Mouse (Mus musculus) kidney, embryonic 16.5 days (tissue): Measurements from ENCODE around the gene Gm49387. TPM values are rescaled to one million over a fixed set of nuclear protein-coding genes. Genes with fewer than 3 reads are reported as not detected.

ENCODE experiments used
- ATAC-seq: fragments of 200-750 bp; cut with Nextera tagmentation; 2 replicates; pipeline ENCODE4 v1.8.0; 2017; ENCODE audit warnings: moderate TSS enrichment; ENCODE audit not compliant: low FRiP score, low TSS enrichment
- H3K27ac ChIP-seq: fragments of 300-500 bp; sonication (generic); 2 replicates; pipeline ENCODE4 v1.5.1; 2014; ENCODE audit warnings: low read length
- H3K27me3 ChIP-seq: fragments of 300-500 bp; sonication (generic); 2 replicates; pipeline ENCODE4 v1.6.1; 2014; ENCODE audit warnings: low read length, control low read depth, mixed read lengths; ENCODE audit not compliant: insufficient read depth
- H3K36me3 ChIP-seq: fragments of 300-500 bp; sonication (generic); 2 replicates; pipeline ENCODE4 v1.6.1; 2014; ENCODE audit warnings: low read length, control low read depth, mixed read lengths; ENCODE audit not compliant: insufficient read depth
- H3K4me1 ChIP-seq: fragments of 300-500 bp; sonication (generic); 2 replicates; pipeline ENCODE4 v1.6.1; 2014; ENCODE audit warnings: low read length, control low read depth, mixed read lengths; ENCODE audit not compliant: insufficient read depth
- H3K4me2 ChIP-seq: fragments of 300-500 bp; sonication (generic); replicated peaks from 2 replicates; pipeline ENCODE4 v1.6.1; 2014; ENCODE audit warnings: low read depth, low read length
- H3K4me3 ChIP-seq: fragments of 300-500 bp; sonication (generic); 2 replicates; pipeline ENCODE4 v1.5.1; 2014; ENCODE audit warnings: mild to moderate bottlenecking, low read length
- H3K9ac ChIP-seq: fragments of 300-500 bp; sonication (generic); replicated peaks from 2 replicates; pipeline ENCODE4 v1.6.1; 2014; ENCODE audit warnings: low read length
- H3K9me3 ChIP-seq: fragments of 300-500 bp; sonication (generic); 2 replicates; pipeline ENCODE4 v1.6.1; 2016; ENCODE audit warnings: low read length, control low read depth
- WGBS: fragments of 180-500 bp; shearing (Covaris S2); extraction: QIAGEN DNeasy Blood & Tissue Kit; methylation state at CpG from one replicate; pipeline ENCODE4 v1.1.7; 2014; 5-methylcytosine and 5-hydroxymethylcytosine counted together
- polyA plus RNA-seq: library from polyadenylated mRNA; unstranded; fragments of >200 nt; fragmentation: Nextera tagmentation; extraction: Ambion mirVana; gene quantifications from 2 replicates; pipeline ENCODE4 v1.2.1, GENCODE M21; 2015

The Gm49387 gene
- polyA plus RNA-seq, 1 experiment from 2014 or later: 7.3 TPM

GRCm38 (mm10) chr14:31644183-31644830, 3.6 kb upstream of the Gm49387 start:
- Histone ChIP-seq H3K27ac (no peak overlapping the region), H3K4me1 (peaks cover 11% of the 10 kb centered on the region)
- 69% methylated on average over 5 of the region's 5 CpGs for WGBS

GRCm38 (mm10) chr14:31641506-31642155, 953 bp upstream of the Gm49387 start:
- WGBS: 63% methylated on average over 9 of the region's 9 CpGs

More at GRCm38 (mm10) chr14:31644183-31644830, 3.6 kb upstream of the Gm49387 start:
- H3K27me3 ChIP-seq: no peaks in the 10 kb centered on the region
- H3K9ac ChIP-seq: no peak overlapping the region
- no peak for ATAC-seq
- no peaks in the 10 kb centered on the region; the same call in 1 of the 2 replicates for H3K36me3 ChIP-seq
- no peaks in the 10 kb centered on the region for H3K9me3 ChIP-seq
- H3K4me2 ChIP-seq: no peak overlapping the region
- no peak overlapping the region for H3K4me3 ChIP-seq

GRCm38 (mm10) chr14:31640890-31641505, 320 bp upstream of the Gm49387 start, which contains the start of the genes Btd and Hacl1:
Gene Btd (plus strand): TSS chr14:31641028.
Gene Hacl1 (minus strand): TSS chr14:31641286.
- peaks cover 11% of the 10 kb centered on the region for H3K4me1 ChIP-seq
- peak; percentile 97 for ATAC-seq
- under 1% methylated on average over 30 of the region's 30 CpGs for WGBS

More at GRCm38 (mm10) chr14:31641506-31642155, 953 bp upstream of the Gm49387 start:
- peak overlapping the region; percentile 94 for H3K27ac ChIP-seq
- peak overlapping the region; percentile 60 for H3K4me2 ChIP-seq
- ATAC-seq: peak; percentile 21; the same call in 1 of the 2 replicates
- no peaks in the 10 kb centered on the region for H3K9me3 ChIP-seq
- no peaks in the 10 kb centered on the region for H3K27me3 ChIP-seq
- H3K4me1 ChIP-seq: peaks cover 11% of the 10 kb centered on the region
- H3K36me3 ChIP-seq: no peaks in the 10 kb centered on the region; the same call in 1 of the 2 replicates
- peak overlapping the region; percentile 74 for H3K4me3 ChIP-seq
- peak overlapping the region; percentile 67 for H3K9ac ChIP-seq

GRCm38 (mm10) chr14:31630677-31631076, 10.0 kb downstream of the Gm49387 start:
- no peak overlapping the region for H3K4me2 ChIP-seq
- 79% methylated on average over 7 of the region's 7 CpGs for WGBS
- H3K27me3 ChIP-seq: no peaks in the 10 kb centered on the region
- H3K36me3 ChIP-seq: no peaks in the 10 kb centered on the region
- no peaks in the 10 kb centered on the region for H3K4me1 ChIP-seq
- H3K27ac ChIP-seq: no peak overlapping the region
- H3K9ac ChIP-seq: no peak overlapping the region
- no peak for ATAC-seq
- H3K9me3 ChIP-seq: no peaks in the 10 kb centered on the region
- no peak overlapping the region for H3K4me3 ChIP-seq

More at GRCm38 (mm10) chr14:31640890-31641505, 320 bp upstream of the Gm49387 start, which contains the start of the genes Btd and Hacl1:
- Histone ChIP-seq H3K9me3 (no peaks in the 10 kb centered on the region), H3K27me3 (no peaks in the 10 kb centered on the region), H3K36me3 (no peaks in the 10 kb centered on the region; the same call in 1 of the 2 replicates), H3K9ac (peak within 1 kb of the TSS; percentile 67), H3K27ac (peak within 1 kb of the TSS; percentile 94), H3K4me3 (peak within 1 kb of the TSS; percentile 74), H3K4me2 (peak within 1 kb of the TSS; percentile 60)

GRCm38 (mm10) chr14:31622748-31623147, 17.9 kb downstream of the Gm49387 start:
- no peaks in the 10 kb centered on the region for H3K9me3 ChIP-seq
- H3K4me3 ChIP-seq: no peak overlapping the region
- no peak for ATAC-seq
- H3K27me3 ChIP-seq: no peaks in the 10 kb centered on the region
- no peaks in the 10 kb centered on the region for H3K4me1 ChIP-seq
- no peak overlapping the region for H3K27ac ChIP-seq
- H3K9ac ChIP-seq: no peak overlapping the region
- 83% methylated on average over 12 of the region's 12 CpGs for WGBS
- no peak overlapping the region for H3K4me2 ChIP-seq
- no peaks in the 10 kb centered on the region for H3K36me3 ChIP-seq

- no peak for ATAC-seq
- Histone ChIP-seq H3K4me2 (no peak overlapping the region), H3K27me3 (no peaks in the 10 kb centered on the region), H3K4me3 (no peak overlapping the region), H3K9me3 (no peaks in the 10 kb centered on the region), H3K36me3 (no peaks in the 10 kb centered on the region), H3K4me1 (no peaks in the 10 kb centered on the region), H3K9ac (no peak overlapping the region), H3K27ac (no peak overlapping the region)
- 77% methylated on average over 9 of the region's 9 CpGs for WGBS
Observed at GRCm38 (mm10) chr14:31620591-31621223, 20.0 kb downstream of the Gm49387 start.

- 0 out of 2 replicates have a peak, but pooled peaks cover 4% of the 10 kb centered on the region for H3K36me3 ChIP-seq
- H3K4me2 ChIP-seq: no peak overlapping the region
- WGBS: 86% methylated on average over 3 of the region's 3 CpGs
- no peak overlapping the region for H3K4me3 ChIP-seq
- H3K27ac ChIP-seq: no peak overlapping the region
- H3K9ac ChIP-seq: no peak overlapping the region
- H3K4me1 ChIP-seq: peaks cover 3% of the 10 kb centered on the region; the same call in 1 of the 2 replicates
- no peaks in the 10 kb centered on the region for H3K9me3 ChIP-seq
- ATAC-seq: no peak
- no peaks in the 10 kb centered on the region for H3K27me3 ChIP-seq
Observed at GRCm38 (mm10) chr14:31617997-31618396, 22.7 kb downstream of the Gm49387 start.

GRCm38 (mm10) chr14:31617204-31617603, 23.5 kb downstream of the Gm49387 start:
- Histone ChIP-seq H3K9me3 (no peaks in the 10 kb centered on the region), H3K4me2 (no peak overlapping the region), H3K4me1 (peaks cover 3% of the 10 kb centered on the region; the same call in 1 of the 2 replicates), H3K27me3 (no peaks in the 10 kb centered on the region), H3K4me3 (no peak overlapping the region), H3K27ac (no peak overlapping the region), H3K9ac (no peak overlapping the region), H3K36me3 (0 out of 2 replicates have a peak, but pooled peaks cover 4% of the 10 kb centered on the region)
- ATAC-seq: no peak
- 88% methylated on average over 9 of the region's 9 CpGs for WGBS

GRCm38 (mm10) chr14:31613671-31614070, 27.0 kb downstream of the Gm49387 start:
- no peak overlapping the region for H3K4me2 ChIP-seq
- H3K9me3 ChIP-seq: no peaks in the 10 kb centered on the region
- no peaks in the 10 kb centered on the region for H3K27me3 ChIP-seq
- WGBS: 88% methylated on average over 5 of the region's 5 CpGs
- H3K9ac ChIP-seq: no peak overlapping the region
- peaks cover 3% of the 10 kb centered on the region; the same call in 1 of the 2 replicates for H3K4me1 ChIP-seq
- H3K4me3 ChIP-seq: no peak overlapping the region
- no peak overlapping the region for H3K27ac ChIP-seq
- no peak for ATAC-seq
- H3K36me3 ChIP-seq: 0 out of 2 replicates have a peak, but pooled peaks cover 4% of the 10 kb centered on the region
